Mouse (Mus musculus) frontal cortex, adult 2 months (tissue): ENCODE results near the gene Hlf. TPM values are rescaled to one million over a fixed set of nuclear protein-coding genes. Genes with fewer than 3 reads are reported as not detected.

ENCODE experiments used
- polyA plus RNA-seq: library from polyadenylated mRNA; depleted of rRNA; stranded (reverse); fragments of >200 nt; gene quantifications from 2 replicates; pipeline ENCODE4 v1.2.3, GENCODE M21; 2012; rRNA removed

Gene Hlf
- polyA plus RNA-seq, 1 experiment: 76.4 TPM

Other genes starting within 250 kb of the Hlf start
- 9.4 and 10.3 TPM in 2 replicates for gene Gm45716, start 203.2 kb downstream of the Hlf start, polyA plus RNA-seq
- gene Mmd, start 141.4 kb downstream of the Hlf start, polyA plus RNA-seq: 141 and 148 TPM in 2 replicates
- gene Stxbp4, start 247.2 kb upstream of the Hlf start, polyA plus RNA-seq: 8.1 and 8.8 TPM in 2 replicates
- 23.5 and 26.1 TPM in 2 replicates for gene Cox11, start 247.3 kb upstream of the Hlf start, polyA plus RNA-seq